Mouse (Mus musculus) spleen, postnatal 4 days (tissue): ENCODE measurements at regions not wholly inside any gene's neighbourhood (a gene's known extent, or its start where the extent isn't known, plus 50 kb on each side); places are given as distances from the start of the nearest gene placed in this dataset.

Experiments used
- DNase-seq, 2 experiments: peaks; one replicate each; pipeline ENCODE4 v3.0.0; 2022; ENCODE audit warnings: low spot score in 2 of 2

- DNase-seq: no peak
Observed at GRCm38 (mm10) chr9:56547291-56547977, 129.0 kb downstream of the Hmg20a start.

- DNase-seq: no peak
Observed at GRCm38 (mm10) chr9:56549774-56550173, 131.4 kb downstream of the Hmg20a start.

- DNase-seq: no peak
Observed at GRCm38 (mm10) chr9:56550178-56550577, 131.8 kb downstream of the Hmg20a start.

GRCm38 (mm10) chr9:56551376-56552186 lies 133.2 kb downstream of the Hmg20a start:
- DNase-seq: no peak

GRCm38 (mm10) chr9:56552187-56552686 lies 133.8 kb downstream of the Hmg20a start:
- no peak for DNase-seq

- DNase-seq: peak; percentile 61 to 80
Observed at GRCm38 (mm10) chr9:56552766-56553165, 134.4 kb downstream of the Hmg20a start.

GRCm38 (mm10) chr9:56553626-56554025 lies 135.2 kb downstream of the Hmg20a start:
- DNase-seq: peak in 1 of 2 experiments; percentile 51

GRCm38 (mm10) chr9:56554096-56554495 lies 135.7 kb downstream of the Hmg20a start:
- peak in 1 of 2 experiments; percentile 49 for DNase-seq

- DNase-seq: no peak
Observed at GRCm38 (mm10) chr9:56559618-56560144, 141.3 kb downstream of the Hmg20a start.

GRCm38 (mm10) chr9:56562440-56562839 lies 144.0 kb downstream of the Hmg20a start:
- DNase-seq: no peak

GRCm38 (mm10) chr9:56564048-56564737 lies 145.8 kb downstream of the Hmg20a start:
- DNase-seq: no peak
